Comparison of ENCODE assay signal across 12 mouse cellular contexts in the genomic region with DNA sequence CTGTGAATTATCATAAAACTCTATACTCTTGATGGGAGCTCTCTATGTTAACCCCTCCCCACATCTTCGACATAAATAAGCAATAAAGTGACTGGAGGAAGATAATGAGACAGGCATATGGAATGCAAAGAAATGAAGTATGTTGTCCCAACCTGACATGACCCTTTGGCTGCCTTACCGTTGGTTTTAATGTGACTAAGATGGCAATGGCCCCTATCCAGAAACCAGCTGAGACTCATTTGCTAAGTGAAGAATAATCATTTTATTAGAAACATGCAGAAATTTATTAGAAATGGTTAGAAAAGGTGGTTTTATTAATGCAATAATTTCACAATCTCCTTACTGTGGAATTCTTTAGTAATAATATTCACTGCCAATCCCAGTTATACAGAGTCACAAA.
"Had no signal": no experiment of that assay in that cellular context is flagged by ENCODE, and none has a peak within 500 bp of the region (broad histone marks: within the 10 kb centered on the region; RNA-seq: fewer than 3 reads in every experiment).

No protein-coding gene starts in this region.

- DNase-seq: left cerebral cortex, postnatal 4 days; liver; liver, embryonic 13.5 days; liver, postnatal 0 days; lung, adult 18-20 months; lung, adult 2 months; lung, embryonic 14.5 days; lung, postnatal 10 days; lung, postnatal 14 days; lung, postnatal 36 days; lung, postnatal 4 days; midbrain, embryonic 14.5 days had no signal
